ENCODE assay signal across 10 mouse cellular contexts in genomic region chr16:94885062-94885461, GRCm38 (mm10).
DNase-seq lines count a peak whose midpoint lies in the region; ATAC-seq lines count a peak whose summit lies in the region.
"Had no signal": no experiment of that assay in that cellular context is flagged by ENCODE, and none has a peak within 500 bp of the region (broad histone marks: within the 10 kb centered on the region; RNA-seq: fewer than 3 reads in every experiment).

No protein-coding gene starts in this region.

- no peaks in the 10 kb centered on the region for H3K9me3 ChIP-seq in heart, embryonic 11.5 days (replicated peaks; ENCODE audit: control insufficient read depth, low read length)
- H3K9me3 ChIP-seq: embryonic facial prominence, embryonic 15.5 days had no signal

- H3K4me1 ChIP-seq in heart, embryonic 11.5 days (ENCODE audit: control insufficient read depth, insufficient read depth, low read length) = no peaks in the 10 kb centered on the region

- H3K9ac ChIP-seq in heart, embryonic 11.5 days (ENCODE audit: low read depth, low read length) = no peak overlapping the region
- H3K9ac ChIP-seq: embryonic facial prominence, embryonic 15.5 days had no signal

- no peak overlapping the region for H3K4me3 ChIP-seq in heart, embryonic 11.5 days (ENCODE audit: low read depth, low read length)
- H3K4me3 ChIP-seq: embryonic facial prominence, embryonic 15.5 days had no signal

- H3K27me3 ChIP-seq in heart, embryonic 11.5 days (ENCODE audit: control insufficient read depth, insufficient read depth, low read length) = no peaks in the 10 kb centered on the region
- H3K27me3 ChIP-seq: embryonic facial prominence, embryonic 15.5 days had no signal

- peak; percentile 89 for DNase-seq in brain, adult 2 months (ENCODE audit: low read depth, low spot score)
- peak; percentile 52 for DNase-seq in brain, embryonic 18.5 days (ENCODE audit: low read depth, low spot score)
- peak; percentile 67 to 70 for DNase-seq in cerebellum, postnatal 36 days
- peak; percentile 65 to 79 for DNase-seq in layer of hippocampus, postnatal 14 days (ENCODE audit: low spot score in 2 of 2)
- DNase-seq in adrenal gland, adult 18-20 months (ENCODE audit: low spot score in 2 of 2) = no peak
- no peak for DNase-seq in adrenal gland, postnatal 4 days (ENCODE audit: low spot score in 2 of 2)
- DNase-seq: kidney, adult 8-10 months had no signal

- WGBS in heart, embryonic 11.5 days (ENCODE audit: insufficient replicate concordance) = 75% methylated on average over 7 of the region's 7 CpGs

- H3K4me2 ChIP-seq in heart, embryonic 11.5 days = no peak overlapping the region
- H3K4me2 ChIP-seq: embryonic facial prominence, embryonic 15.5 days had no signal

- ATAC-seq in heart, embryonic 11.5 days (replicated peaks; ENCODE audit: insufficient number of reproducible peaks, low FRiP score, low TSS enrichment) = no peak

- H3K27ac ChIP-seq in heart, embryonic 11.5 days (ENCODE audit: low read depth, low read length) = no peak overlapping the region
- H3K27ac ChIP-seq: embryonic facial prominence, embryonic 15.5 days; macrophage had no signal

- H3K36me3 ChIP-seq in heart, embryonic 11.5 days (ENCODE audit: control insufficient read depth, insufficient read depth, low read length) = no peaks in the 10 kb centered on the region
- H3K36me3 ChIP-seq: embryonic facial prominence, embryonic 15.5 days had no signal

Comparison
In these comparisons a context has a peak if more than half of its experiments do, and no peak if none do; other contexts are left out.
1. DNase-seq: peak in brain, adult 2 months (single experiment), brain, embryonic 18.5 days (single experiment), cerebellum, postnatal 36 days (2 of 2) and layer of hippocampus, postnatal 14 days (2 of 2); none in adrenal gland, adult 18-20 months (0 of 2) and adrenal gland, postnatal 4 days (0 of 2).